Mouse (Mus musculus): ENCODE measurements at regions not wholly inside any gene's neighbourhood (a gene's known extent, or its start where the extent isn't known, plus 50 kb on each side); places are given as distances from the start of the nearest gene placed in this dataset.

- TF ChIP-seq EP300 (IDR thresholded peaks at IDR 0.05; ENCODE audit: insufficient read depth, low read depth, low read length) (no peak), CTCF (IDR thresholded peaks at IDR 0.05; ENCODE audit: low read depth, low read length) (no peak), POLR2A (IDR thresholded peaks at IDR 0.05; ENCODE audit: insufficient read depth, low read length) (no peak)
Observed at GRCm38 (mm10) chr3:39465811-39466210, 579.1 kb downstream of the Fat4 start.
